Mouse (Mus musculus) olfactory bulb, adult 2 months (tissue): ENCODE measurements around the gene Pdzd2.

ENCODE experiments used
- CTCF ChIP-seq: fragments of 200-500 bp; IDR thresholded peaks from 2 replicates; pipeline ENCODE4 v1.5.1; 2012; ENCODE audit warnings: low read depth, mild to moderate bottlenecking, low read length, moderate library complexity; ENCODE audit not compliant: insufficient read depth
- POLR2A ChIP-seq: fragments of 200-500 bp; IDR thresholded peaks from 2 replicates; pipeline ENCODE4 v1.6.1; 2012; ENCODE audit warnings: mild to moderate bottlenecking, low read depth, low read length, moderate library complexity; ENCODE audit not compliant: insufficient read depth

GRCm38 (mm10) chr15:12472646-12473045, 267.1 kb downstream of the Pdzd2 start:
- TF ChIP-seq CTCF, result no peak
- TF ChIP-seq POLR2A, result no peak
